In genomic region chr6:122659567-122659966, GRCm38 (mm10) we compare ENCODE assay signal across 9 mouse cellular contexts. TPM values are rescaled to one million over a fixed set of nuclear protein-coding genes. Genes with fewer than 3 reads are reported as not detected.
DNase-seq lines count a peak whose midpoint lies in the region; ATAC-seq and TF ChIP-seq lines count a peak whose summit lies in the region.
"Had no signal": no experiment of that assay in that cellular context is flagged by ENCODE, and none has a peak within 500 bp of the region (broad histone marks: within the 10 kb centered on the region; RNA-seq: fewer than 3 reads in every experiment).

No protein-coding gene starts in this region.

- H3K4me3 ChIP-seq in kidney, embryonic 15.5 days (replicated peaks) = no peak overlapping the region
- H3K4me3 ChIP-seq in ES-E14 (ENCODE audit: insufficient read depth in 1 of 2, low read depth in 1 of 2, low read length in 2 of 2, poor library complexity in 1 of 2, severe bottlenecking in 1 of 2) = no peak overlapping the region
- no peak overlapping the region for H3K4me3 ChIP-seq in limb, embryonic 14.5 days (replicated peaks; ENCODE audit: low read length)

- no peak overlapping the region for H3K27ac ChIP-seq in kidney, embryonic 15.5 days
- H3K27ac ChIP-seq in ES-E14 (ENCODE audit: insufficient read depth, low read depth, low read length, poor library complexity, severe bottlenecking) = no peak overlapping the region
- H3K27ac ChIP-seq in limb, embryonic 14.5 days (replicated peaks; ENCODE audit: low read depth, low read length) = no peak overlapping the region

- peaks cover 34% of the 10 kb centered on the region for H3K27me3 ChIP-seq in kidney, embryonic 15.5 days
- peaks cover 9% of the 10 kb centered on the region; the same call in 1 of the 2 replicates for H3K27me3 ChIP-seq in limb, embryonic 14.5 days (ENCODE audit: control insufficient read depth, insufficient read depth, low read length)

- ATAC-seq in kidney, embryonic 15.5 days (replicated peaks; ENCODE audit: low FRiP score) = no peak
- no peak for ATAC-seq in limb, embryonic 14.5 days (ENCODE audit: low FRiP score, low read depth)

- TF ChIP-seq CTCF in brain, embryonic 14.5 days (IDR thresholded peaks at IDR 0.05; ENCODE audit: borderline replicate concordance, extremely low read depth, insufficient read depth, insufficient read length) = no peak

- intact Hi-C loops in gastrocnemius, postnatal 14 days (cut with DNase I; ENCODE audit: low total_unique reads) = no loop called here

- peaks cover 5% of the 10 kb centered on the region; the same call in 1 of the 2 replicates for H3K4me1 ChIP-seq in kidney, embryonic 15.5 days
- H3K4me1 ChIP-seq in ES-E14 (ENCODE audit: control insufficient read depth in 2 of 2, insufficient read depth in 2 of 2, low read length in 2 of 2, poor library complexity in 1 of 2) = peaks cover 10 to 25% of the 10 kb centered on the region in 2 experiments
- H3K4me1 ChIP-seq in limb, embryonic 14.5 days (ENCODE audit: control insufficient read depth, insufficient read depth, low read length) = no peaks in the 10 kb centered on the region

- no peaks in the 10 kb centered on the region for H3K9me3 ChIP-seq in kidney, embryonic 15.5 days (replicated peaks)
- H3K9me3 ChIP-seq in ES-E14 (ENCODE audit: control insufficient read depth, insufficient read depth, low read depth, low read length) = no peaks in the 10 kb centered on the region
- no peaks in the 10 kb centered on the region for H3K9me3 ChIP-seq in limb, embryonic 14.5 days (ENCODE audit: control insufficient read depth, low read length)

- H3K4me2 ChIP-seq in kidney, embryonic 15.5 days = no peak overlapping the region
- H3K4me2 ChIP-seq in limb, embryonic 14.5 days (replicated peaks; ENCODE audit: low read depth, low read length, severe bottlenecking) = no peak overlapping the region

- in situ Hi-C loops in ES-E14 (cut with MboI; ENCODE audit: low sequenced_read_pairs in 2 of 2, unreplicated experiment in 2 of 2) = no loop called here

- 14% methylated on average over 7 of the region's 7 CpGs for WGBS in kidney, embryonic 15.5 days
- 13% methylated on average over 7 of the region's 7 CpGs for WGBS in limb, embryonic 14.5 days

- no peak for TF ChIP-seq POLR2A in brain, embryonic 14.5 days (IDR thresholded peaks at IDR 0.05; ENCODE audit: borderline replicate concordance, extremely low read depth, insufficient read depth, insufficient read length, poor library complexity, severe bottlenecking)
- no peak for TF ChIP-seq POLR2A in limb, embryonic 14.5 days (IDR thresholded peaks at IDR 0.05; ENCODE audit: borderline replicate concordance, extremely low read depth, insufficient read depth, insufficient read length)

- DNase-seq in kidney, postnatal 10 days = peak; percentile 55
- DNase-seq in ES-E14 (ENCODE audit: low read depth, low spot score) = peak; percentile 46
- peak; percentile 34 for DNase-seq in brain, embryonic 14.5 days (ENCODE audit: low read depth)
- DNase-seq in limb, embryonic 14.5 days (ENCODE audit: low spot score) = peak; percentile 85
- DNase-seq in natural killer cell, adult 2 months (ENCODE audit: low spot score in 2 of 2) = no peak
- DNase-seq in gastrocnemius, postnatal 14 days = no peak

- no peaks in the 10 kb centered on the region for H3K36me3 ChIP-seq in kidney, embryonic 15.5 days
- H3K36me3 ChIP-seq in ES-E14 (ENCODE audit: control insufficient read depth, insufficient read depth, low read length, poor library complexity, severe bottlenecking) = no peaks in the 10 kb centered on the region
- no peaks in the 10 kb centered on the region for H3K36me3 ChIP-seq in limb, embryonic 14.5 days (ENCODE audit: control insufficient read depth, insufficient read depth, low read length)

- H3K9ac ChIP-seq in kidney, embryonic 15.5 days = no peak overlapping the region
- no peak overlapping the region for H3K9ac ChIP-seq in ES-E14 (ENCODE audit: insufficient read depth, low read depth, low read length, poor library complexity, severe bottlenecking)
- no peak overlapping the region for H3K9ac ChIP-seq in limb, embryonic 14.5 days (ENCODE audit: low read depth, low read length, severe bottlenecking)

TF ChIP-seq in ES-E14, 5 proteins besides CTCF, POLR2A, EP300 and RAD21:
- TF ChIP-seq MAFK (IDR thresholded peaks at IDR 0.05; ENCODE audit: insufficient read depth, low read depth, low read length) (no peak), HCFC1 (IDR thresholded peaks at IDR 0.05; ENCODE audit: borderline replicate concordance, insufficient read depth, low read length) (no peak), CHD2 (IDR thresholded peaks at IDR 0.05; ENCODE audit: low read depth, low read length) (no peak), ZNF384 (IDR thresholded peaks at IDR 0.05; ENCODE audit: low read depth, low read length) (no peak), ZC3H11A (IDR thresholded peaks at IDR 0.05; ENCODE audit: borderline replicate concordance, low read depth, low read length) (no peak)

RNA-seq across cellular contexts. Expression of gene Dppa3, which starts 33.4 kb away (rescaled TPM):
- polyA plus RNA-seq in kidney, embryonic 15.5 days (2015; fragmentation: Nextera tagmentation; extraction: Ambion mirVana) = not detected in 2 replicates
- total RNA-seq in ES-E14 (2012; rRNA removed) = 19.2 and 19.6 TPM in 2 replicates
- not detected in 2 replicates for polyA plus RNA-seq in brain, embryonic 14.5 days (2012; rRNA removed)
- 0.10 TPM in 1 of 2 replicates, not detected in the other for polyA plus RNA-seq in limb, embryonic 14.5 days (2012; rRNA removed)
- polyA plus RNA-seq in limb, embryonic 14.5 days (2014; fragmentation: Nextera tagmentation; extraction: Ambion mirVana) = not detected in 2 replicates
- total RNA-seq in gastrocnemius, postnatal 14 days (2021) = not detected
- total RNA-seq: left cerebral cortex, postnatal 10 days had no signal
- polyA plus RNA-seq: heart, embryonic 16.5 days had no signal

RNA-seq across cellular contexts. Expression of gene Nanog, which starts 47.7 kb away (rescaled TPM):
- 0.14 TPM in 1 of 2 replicates, not detected in the other for polyA plus RNA-seq in kidney, embryonic 15.5 days (2015; fragmentation: Nextera tagmentation; extraction: Ambion mirVana)
- 89.3 and 138 TPM in 2 replicates for total RNA-seq in ES-E14 (2012; rRNA removed)
- polyA plus RNA-seq in brain, embryonic 14.5 days (2012; rRNA removed) = 0.22 and 0.23 TPM in 2 replicates
- polyA plus RNA-seq in limb, embryonic 14.5 days (2012; rRNA removed) = 0.40 and 0.47 TPM in 2 replicates
- polyA plus RNA-seq in limb, embryonic 14.5 days (2014; fragmentation: Nextera tagmentation; extraction: Ambion mirVana) = 0.21 and 0.37 TPM in 2 replicates
- not detected for total RNA-seq in gastrocnemius, postnatal 14 days (2021)
- total RNA-seq: left cerebral cortex, postnatal 10 days had no signal

RNA-seq across cellular contexts. Expression of gene Gdf3, which starts 49.7 kb away (rescaled TPM):
- polyA plus RNA-seq in kidney, embryonic 15.5 days (2015; fragmentation: Nextera tagmentation; extraction: Ambion mirVana) = not detected in 2 replicates
- total RNA-seq in ES-E14 (2012; rRNA removed) = 155 and 219 TPM in 2 replicates
- not detected in 2 replicates for polyA plus RNA-seq in brain, embryonic 14.5 days (2012; rRNA removed)
- polyA plus RNA-seq in limb, embryonic 14.5 days (2012; rRNA removed) = 0.20 and 0.24 TPM in 2 replicates
- 0.11 and 0.21 TPM in 2 replicates for polyA plus RNA-seq in limb, embryonic 14.5 days (2014; fragmentation: Nextera tagmentation; extraction: Ambion mirVana)
- total RNA-seq in gastrocnemius, postnatal 14 days (2021) = not detected
- total RNA-seq: left cerebral cortex, postnatal 10 days had no signal

RNA-seq across cellular contexts. Expression of gene Apobec1, which starts 57.3 kb away (rescaled TPM):
- 3.3 and 4.3 TPM in 2 replicates for polyA plus RNA-seq in kidney, embryonic 15.5 days (2015; fragmentation: Nextera tagmentation; extraction: Ambion mirVana)
- 5.9 and 8.8 TPM in 2 replicates for total RNA-seq in ES-E14 (2012; rRNA removed)
- polyA plus RNA-seq in brain, embryonic 14.5 days (2012; rRNA removed) = 1.9 and 3.5 TPM in 2 replicates
- polyA plus RNA-seq in limb, embryonic 14.5 days (2012; rRNA removed) = 7.2 TPM in 2 replicates
- 3.5 and 5.9 TPM in 2 replicates for polyA plus RNA-seq in limb, embryonic 14.5 days (2014; fragmentation: Nextera tagmentation; extraction: Ambion mirVana)
- total RNA-seq in gastrocnemius, postnatal 14 days (2021) = 1 to 10 TPM; 1.4 to 1.8 TPM

Comparison
In these comparisons a context has a peak if more than half of its experiments do, and no peak if none do; other contexts are left out.
1. DNase-seq: peak in kidney, postnatal 10 days (single experiment), ES-E14 (single experiment), brain, embryonic 14.5 days (single experiment) and limb, embryonic 14.5 days (single experiment); none in natural killer cell, adult 2 months (0 of 2) and gastrocnemius, postnatal 14 days (single experiment).